Mouse (Mus musculus) intestine, postnatal 0 days (tissue): ENCODE measurements at regions not wholly inside any gene's neighbourhood (a gene's known extent, or its start where the extent isn't known, plus 50 kb on each side); places are given as distances from the start of the nearest gene placed in this dataset.

Experiments used
- ATAC-seq: fragments of 200-750 bp; cut with Nextera tagmentation; 2 replicates; pipeline ENCODE4 v1.8.0; 2017; ENCODE audit warnings: mild to moderate bottlenecking, moderate TSS enrichment, moderate library complexity
- H3K27ac ChIP-seq: fragments of 300-500 bp; sonication (generic); 2 replicates; pipeline ENCODE4 v1.5.1; 2014; ENCODE audit warnings: mild to moderate bottlenecking, low read depth, low read length, moderate library complexity
- H3K27me3 ChIP-seq: fragments of 300-500 bp; sonication (generic); replicated peaks from 2 replicates; pipeline ENCODE4 v1.6.1; 2014; ENCODE audit warnings: low read length, mixed read lengths; ENCODE audit not compliant: control insufficient read depth, insufficient read depth
- H3K36me3 ChIP-seq: fragments of 300-500 bp; sonication (generic); 2 replicates; pipeline ENCODE4 v1.6.1; 2014; ENCODE audit warnings: mild to moderate bottlenecking, moderate library complexity; ENCODE audit not compliant: control insufficient read depth, insufficient read depth
- H3K4me1 ChIP-seq: fragments of 300-500 bp; sonication (generic); replicated peaks from 2 replicates; pipeline ENCODE4 v1.6.1; 2014; ENCODE audit warnings: antibody characterized with exemption, low read length, mixed read lengths; ENCODE audit not compliant: control insufficient read depth, insufficient read depth
- H3K4me2 ChIP-seq: fragments of 300-500 bp; sonication (generic); replicated peaks from 2 replicates; pipeline ENCODE4 v1.6.1; 2014; ENCODE audit warnings: low read depth, mild to moderate bottlenecking, moderate library complexity
- H3K4me3 ChIP-seq: fragments of 300-500 bp; sonication (generic); 2 replicates; pipeline ENCODE4 v1.5.1; 2014; ENCODE audit warnings: low read depth, low read length
- H3K9ac ChIP-seq: fragments of 300-500 bp; sonication (generic); 2 replicates; pipeline ENCODE4 v1.6.1; 2014; ENCODE audit warnings: mild to moderate bottlenecking, low read depth, low read length
- H3K9me3 ChIP-seq: fragments of 300-500 bp; sonication (generic); 2 replicates; pipeline ENCODE4 v1.6.1; 2016; ENCODE audit warnings: mixed run types; ENCODE audit not compliant: control insufficient read depth
- CTCF ChIP-seq: sonication (generic); IDR thresholded peaks from 2 replicates; pipeline ENCODE4 v1.5.1; 2016; ENCODE audit warnings: low read depth, mild to moderate bottlenecking, control low read depth, antibody characterized with exemption, moderate library complexity
- WGBS: fragments of 180-500 bp; shearing (Covaris S2); extraction: QIAGEN DNeasy Blood & Tissue Kit; methylation state at CpG from one replicate; pipeline ENCODE4 v1.1.7; 2014; 5-methylcytosine and 5-hydroxymethylcytosine counted together

DNA sequence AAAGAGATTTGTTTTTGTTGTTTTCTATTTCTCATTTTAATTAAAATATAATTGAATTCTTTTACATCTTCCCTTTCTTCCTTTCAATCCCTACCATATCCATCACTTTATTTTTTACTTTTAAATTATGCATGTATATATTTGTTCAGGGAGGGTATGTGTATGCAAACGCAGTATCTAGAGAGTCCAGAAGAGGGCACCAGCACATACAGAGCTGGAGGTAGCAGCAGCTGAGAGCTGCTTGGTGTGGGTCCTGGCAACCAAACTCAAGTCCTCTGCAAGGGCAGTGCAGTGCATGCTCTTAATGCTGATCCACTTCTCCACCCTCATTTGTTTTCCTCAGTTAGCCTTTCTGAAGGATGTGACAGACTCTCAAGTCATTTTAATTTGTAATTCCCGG is 568.7 kb downstream of the Zfp619 start:
- Histone ChIP-seq H3K36me3 (no peaks in the 10 kb centered on the region), H3K27me3 (no peaks in the 10 kb centered on the region), H3K4me2 (no peak overlapping the region), H3K4me3 (no peak overlapping the region), H3K27ac (no peak overlapping the region), H3K9ac (no peak overlapping the region), H3K4me1 (no peaks in the 10 kb centered on the region), H3K9me3 (no peaks in the 10 kb centered on the region)
- 45% methylated on average over 2 of the region's 2 CpGs for WGBS
- peak; percentile 61 for TF ChIP-seq CTCF
- ATAC-seq = no peak

DNA sequence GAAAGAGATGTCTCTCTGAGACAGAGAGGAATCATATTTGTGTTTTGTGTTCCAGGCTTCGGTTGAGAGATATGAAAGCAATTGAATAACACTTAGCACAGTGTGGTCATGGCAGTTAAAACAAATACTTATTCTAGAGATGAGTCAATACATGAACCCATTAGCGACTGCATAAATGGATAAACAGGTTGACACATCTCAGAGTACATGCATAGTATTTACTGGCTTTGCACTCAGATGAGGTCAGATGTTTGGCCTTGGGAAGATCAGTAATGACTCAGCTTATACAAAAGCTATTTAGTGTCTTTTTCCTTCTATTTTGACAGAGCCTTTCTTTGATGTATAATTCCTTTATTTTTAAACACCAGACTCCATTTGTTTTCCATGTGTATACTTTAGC is 579.5 kb downstream of the Zfp619 start:
- no peak for ATAC-seq
- 72% methylated on average over 2 of the region's 2 CpGs for whole genome bisulfite sequencing

DNA sequence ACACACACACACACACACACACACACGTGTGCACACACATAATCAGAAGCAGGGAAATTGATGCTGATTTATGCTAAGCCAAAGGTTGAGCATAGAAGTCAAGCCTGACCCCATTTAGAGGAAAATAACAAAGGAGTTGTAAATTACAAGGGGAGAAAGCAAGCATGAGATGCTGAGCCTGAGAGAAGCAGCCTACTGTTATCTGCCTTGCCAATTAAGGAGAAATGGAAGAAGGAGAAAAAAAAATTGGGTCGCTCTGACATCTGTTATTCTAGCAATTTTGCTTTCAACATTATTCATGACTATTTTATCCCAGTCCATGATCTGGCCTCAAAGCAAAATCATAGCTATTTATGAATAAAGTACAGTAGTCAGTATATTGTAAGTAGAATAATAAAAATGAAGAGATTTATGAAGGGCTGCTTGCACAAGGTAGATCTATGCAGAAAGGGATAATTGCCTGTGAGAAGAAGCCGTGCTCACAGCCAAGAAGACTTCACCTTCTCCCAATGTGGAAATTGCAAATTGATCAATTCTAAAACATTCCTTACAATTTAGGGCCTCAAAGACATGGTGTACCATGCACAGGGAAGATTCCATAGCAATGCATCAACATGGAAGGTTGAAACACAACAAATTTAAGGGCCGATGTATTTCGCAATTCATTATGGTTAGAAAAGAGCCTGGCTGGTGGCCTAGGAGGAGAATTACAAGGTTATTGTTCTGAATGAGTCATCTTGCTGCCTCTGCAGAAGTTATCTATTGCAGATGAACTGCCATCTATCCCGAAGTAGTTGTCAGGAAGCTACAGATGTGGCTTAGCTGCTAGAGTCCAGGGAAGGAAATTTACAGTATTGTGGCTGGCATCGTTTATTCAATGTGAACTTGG is 585.7 kb downstream of the Zfp619 start:
- Histone ChIP-seq H3K9me3 (no peaks in the 10 kb centered on the region), H3K9ac (no peak overlapping the region), H3K27ac (no peak overlapping the region), H3K4me2 (no peak overlapping the region), H3K36me3 (no peaks in the 10 kb centered on the region), H3K4me1 (no peaks in the 10 kb centered on the region), H3K4me3 (no peak overlapping the region), H3K27me3 (no peaks in the 10 kb centered on the region)
- ATAC-seq = no peak
- 81% methylated on average over 7 of the region's 7 CpGs for WGBS
- no peak for TF ChIP-seq CTCF

More for the DNA sequence above, 579.5 kb downstream of the Zfp619 start:
- no peak for TF ChIP-seq CTCF
- Histone ChIP-seq H3K9ac (no peak overlapping the region), H3K36me3 (no peaks in the 10 kb centered on the region), H3K9me3 (no peaks in the 10 kb centered on the region), H3K4me3 (no peak overlapping the region), H3K4me1 (no peaks in the 10 kb centered on the region), H3K27me3 (no peaks in the 10 kb centered on the region), H3K27ac (no peak overlapping the region), H3K4me2 (no peak overlapping the region)

DNA sequence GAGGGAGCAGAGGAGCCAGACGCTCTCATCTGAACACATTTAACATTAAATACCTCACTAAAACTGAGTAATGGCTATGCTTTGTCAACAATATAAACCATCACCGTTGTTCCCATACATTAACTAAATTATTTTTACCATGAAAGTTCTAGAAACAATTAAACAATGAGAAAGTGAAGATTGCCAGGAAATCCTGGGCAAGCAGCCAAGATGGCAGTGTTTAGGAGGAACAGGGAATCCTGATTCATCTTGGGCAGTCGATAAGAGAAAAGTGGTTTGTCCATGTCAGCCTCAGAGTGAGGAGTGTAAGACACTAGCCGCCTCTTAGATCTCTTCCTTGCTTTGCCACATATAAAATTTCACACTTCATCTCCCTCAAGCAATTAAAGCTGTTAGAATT is 625.3 kb downstream of the Zfp619 start:
- no peak for TF ChIP-seq CTCF
- H3K9ac ChIP-seq = no peak overlapping the region
- no peaks in the 10 kb centered on the region for H3K27me3 ChIP-seq
- no peak overlapping the region for H3K27ac ChIP-seq
- no peaks in the 10 kb centered on the region for H3K9me3 ChIP-seq
- WGBS = 63% methylated on average over 4 of the region's 4 CpGs
- no peaks in the 10 kb centered on the region for H3K4me1 ChIP-seq
- no peak overlapping the region for H3K4me3 ChIP-seq
- H3K4me2 ChIP-seq = no peak overlapping the region
- no peak for ATAC-seq
- no peaks in the 10 kb centered on the region for H3K36me3 ChIP-seq

DNA sequence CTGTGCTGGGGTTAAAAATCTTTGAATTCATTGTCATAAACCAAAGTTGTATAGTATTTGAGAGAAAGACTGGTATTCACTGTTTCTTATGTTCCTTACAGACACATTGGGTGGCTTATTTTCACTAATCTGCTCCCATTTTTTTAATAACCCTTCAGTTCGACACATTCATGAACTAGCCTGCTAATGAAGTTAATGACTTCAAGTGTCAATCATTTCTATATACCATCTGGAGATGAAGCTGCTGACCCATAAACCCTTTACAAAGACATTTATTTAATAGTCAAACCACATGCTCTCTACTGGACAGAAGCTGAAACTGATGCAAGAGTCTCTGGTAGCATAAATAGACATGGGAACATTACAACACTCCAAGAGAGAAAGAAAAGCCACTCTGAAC is 626.9 kb downstream of the Zfp619 start:
- no peaks in the 10 kb centered on the region for H3K9me3 ChIP-seq
- H3K9ac ChIP-seq = no peak overlapping the region
- no peak overlapping the region for H3K4me3 ChIP-seq
- no peak overlapping the region for H3K27ac ChIP-seq
- ATAC-seq = no peak
- H3K4me1 ChIP-seq = no peaks in the 10 kb centered on the region
- no peak for TF ChIP-seq CTCF
- H3K4me2 ChIP-seq = no peak overlapping the region
- H3K36me3 ChIP-seq = no peaks in the 10 kb centered on the region
- H3K27me3 ChIP-seq = no peaks in the 10 kb centered on the region
- 90% methylated on average over 1 of the region's 1 CpGs for WGBS

DNA sequence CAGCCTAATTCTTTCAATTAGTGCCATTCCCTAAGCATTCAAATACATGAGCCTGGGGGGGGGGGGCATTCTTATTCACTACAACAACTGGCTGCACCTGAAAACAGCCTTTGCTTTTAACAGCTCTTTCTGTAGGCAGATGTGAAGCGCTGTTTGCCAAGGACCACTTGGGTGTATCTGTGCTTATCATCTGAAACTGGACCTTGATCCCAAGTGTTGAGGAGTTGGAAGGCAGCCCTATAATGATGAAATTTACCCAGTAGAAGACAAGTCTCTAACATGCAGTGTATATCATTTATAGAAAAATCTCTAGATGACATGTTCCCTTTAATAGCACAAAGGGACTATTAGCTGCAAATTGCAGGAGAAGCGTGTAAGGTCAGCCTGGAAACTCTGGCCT is 660.0 kb downstream of the Zfp619 start:
- WGBS = 50% methylated on average over 2 of the region's 2 CpGs

More for the DNA sequence above, 660.0 kb downstream of the Zfp619 start:
- Histone ChIP-seq H3K9me3 (no peaks in the 10 kb centered on the region), H3K4me3 (no peak overlapping the region), H3K4me1 (no peaks in the 10 kb centered on the region), H3K9ac (no peak overlapping the region), H3K36me3 (no peaks in the 10 kb centered on the region), H3K27me3 (no peaks in the 10 kb centered on the region), H3K4me2 (no peak overlapping the region), H3K27ac (no peak overlapping the region)
- TF ChIP-seq CTCF = no peak
- ATAC-seq = peak; percentile 43; the same call in 1 of the 2 replicates
